Mouse (Mus musculus) olfactory bulb, adult 2 months (tissue): ENCODE data around the gene Akr1a1.

Source experiments
- CTCF ChIP-seq: fragments of 200-500 bp; IDR thresholded peaks from 2 replicates; pipeline ENCODE4 v1.5.1; 2012; ENCODE audit warnings: low read depth, mild to moderate bottlenecking, low read length, moderate library complexity; ENCODE audit not compliant: insufficient read depth
- POLR2A ChIP-seq: fragments of 200-500 bp; IDR thresholded peaks from 2 replicates; pipeline ENCODE4 v1.6.1; 2012; ENCODE audit warnings: mild to moderate bottlenecking, low read depth, low read length, moderate library complexity; ENCODE audit not compliant: insufficient read depth

DNA sequence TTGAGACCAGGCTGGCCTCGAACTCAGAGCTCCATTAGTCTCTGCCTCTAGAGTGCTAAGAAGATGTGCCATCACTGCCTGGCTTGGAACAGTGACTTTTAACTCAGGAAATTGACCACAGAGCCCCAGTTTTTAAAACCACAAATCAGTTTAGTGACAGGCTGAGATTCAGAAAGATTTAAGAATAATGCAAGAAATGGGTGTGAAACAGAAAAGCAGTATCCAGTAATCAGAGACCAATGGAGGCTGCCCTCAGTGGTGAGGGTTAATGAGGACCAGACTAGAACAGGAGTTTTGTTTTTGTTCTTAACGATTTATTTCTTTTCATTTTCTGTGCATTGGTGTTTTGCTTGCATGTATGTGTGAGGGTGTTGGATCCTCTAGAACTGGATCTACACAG is 33.2 kb upstream of the Akr1a1 start:
- TF ChIP-seq CTCF (no peak), POLR2A (no peak)
